Mouse (Mus musculus): ENCODE measurements around the gene Kif19a.

DNA sequence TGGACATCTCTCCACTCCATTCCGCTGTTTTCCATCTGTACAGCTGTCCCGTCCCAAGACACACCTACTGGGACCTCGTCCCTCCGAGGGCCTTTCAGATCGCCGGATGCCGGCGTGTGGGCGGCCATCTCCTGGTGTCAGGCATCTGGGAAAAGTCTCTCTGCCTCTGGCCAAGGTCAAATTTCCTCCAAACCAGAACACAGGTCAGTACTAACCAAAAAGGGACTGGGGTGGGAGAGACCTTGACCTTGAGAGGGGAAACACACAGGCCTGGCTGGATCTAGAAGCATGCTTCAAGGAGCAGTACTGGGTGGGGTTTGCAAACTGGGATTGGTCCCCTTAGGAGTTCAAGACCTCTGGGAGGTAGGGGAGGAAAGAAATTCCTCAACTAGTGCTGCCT lies 24.5 kb downstream of the Kif19a start:
- TF ChIP-seq CTCF (IDR thresholded peaks at IDR 0.05; ENCODE audit: borderline replicate concordance, insufficient read depth, low read depth, low read length): no peak
- no peak for TF ChIP-seq POLR2A (IDR thresholded peaks at IDR 0.05; ENCODE audit: borderline replicate concordance, insufficient read depth, low read length)

Measured in cerebellum, adult 2 months (tissue).